Mouse (Mus musculus) gastrocnemius, postnatal 4 days (tissue): ENCODE measurements around the gene Fank1. TPM values are rescaled to one million over a fixed set of nuclear protein-coding genes. Genes with fewer than 3 reads are reported as not detected.
"Not testable (repeated sequence)": the region's sequence is repeated elsewhere in the genome, so short reads cannot be mapped to it uniquely, and the experiment has no call there.

ENCODE experiments used
- DNase-seq, 2 experiments: peaks; one replicate each; pipeline ENCODE4 v3.0.0; 2021 to 2022; ENCODE audit warnings: low spot score in 2 of 2, mixed read lengths in 2 of 2
- total RNA-seq, 2 experiments: library from RNA; stranded (reverse); gene quantifications; 2 replicates each; pipeline ENCODE4 v1.2.3; 2021

The Fank1 gene
- total RNA-seq, 2 experiments from 2014 or later = 0.41 TPM; not detected in 1

DNA sequence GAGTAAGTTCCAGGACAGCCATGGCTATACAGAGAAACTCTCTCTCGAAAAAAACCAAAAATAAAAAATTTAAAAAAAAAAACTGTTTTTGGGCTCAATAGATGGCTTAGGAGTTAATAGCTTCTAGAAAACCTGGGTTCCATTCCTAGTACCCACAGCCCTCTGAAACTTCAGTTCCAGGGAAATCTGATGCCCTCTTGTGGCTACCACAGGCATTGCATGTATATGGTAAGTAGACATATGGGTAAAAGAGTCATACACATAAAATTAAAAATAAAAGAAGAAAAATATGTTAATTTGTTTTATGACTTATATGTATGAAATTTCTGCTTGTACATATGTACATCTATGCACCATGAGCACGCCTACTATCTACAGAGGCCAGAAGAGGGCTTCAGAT, 47.9 kb downstream of the Fank1 start:
- no peak for DNase-seq

DNA sequence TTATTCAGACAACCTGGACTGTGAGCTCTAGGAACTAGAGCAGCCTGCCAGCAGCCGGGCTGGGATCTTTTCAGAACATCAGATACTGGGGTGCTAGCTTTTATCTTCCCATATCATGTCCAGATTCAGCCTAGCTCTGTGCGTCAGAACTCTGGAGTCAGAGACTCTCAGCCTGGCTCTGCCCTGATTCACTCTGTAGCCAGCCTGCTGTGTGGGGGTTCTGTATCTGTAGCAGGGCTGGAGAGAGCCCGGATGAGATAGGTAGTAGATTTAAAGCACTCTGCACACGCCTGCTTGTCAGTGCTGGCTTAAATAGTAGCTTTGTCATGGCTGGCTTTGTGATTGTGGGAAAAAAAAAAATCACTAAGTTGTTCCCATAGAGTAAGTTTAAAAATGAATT, 51.9 kb downstream of the Fank1 start:
- no peak for DNase-seq

DNA sequence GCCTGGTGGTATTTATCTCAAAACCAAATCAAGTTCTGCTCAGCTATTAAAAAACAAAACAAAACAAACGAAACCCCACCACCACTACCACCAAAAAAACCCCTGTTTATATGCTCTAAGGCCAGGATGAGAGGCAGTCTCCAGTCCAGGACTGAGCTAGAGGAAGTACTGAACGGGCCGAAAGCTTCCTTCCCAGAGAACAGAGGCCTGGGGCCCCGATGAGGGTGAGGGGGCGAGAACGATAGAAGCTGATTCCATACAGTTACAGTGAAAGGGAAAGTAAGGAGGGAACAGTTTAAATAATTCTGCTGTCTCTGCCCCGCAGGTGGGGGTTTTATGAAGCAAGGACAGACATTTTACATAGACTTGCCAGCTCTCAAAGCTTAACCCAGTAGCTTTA, 52.9 kb downstream of the Fank1 start:
- no peak for DNase-seq

DNA sequence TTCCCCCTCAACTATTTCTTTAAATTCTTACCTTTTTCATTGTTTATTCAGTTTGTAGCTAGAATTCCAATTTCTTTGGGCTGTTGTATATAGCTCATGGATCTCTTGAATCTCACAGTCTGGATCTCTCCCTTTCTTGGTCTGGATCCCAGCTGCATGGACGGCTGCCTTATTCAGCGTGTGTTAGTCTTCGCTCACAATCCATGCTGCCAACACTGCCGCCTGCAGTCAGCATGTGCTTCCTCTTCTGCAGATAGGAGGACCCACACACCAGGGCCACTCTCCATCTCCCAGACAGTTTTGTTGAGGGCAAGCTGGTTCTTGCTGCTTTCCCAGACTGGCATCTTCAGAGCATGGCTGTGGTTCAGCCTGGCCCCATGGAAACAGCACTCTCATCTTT, 62.9 kb downstream of the Fank1 start:
- no peak for DNase-seq

DNA sequence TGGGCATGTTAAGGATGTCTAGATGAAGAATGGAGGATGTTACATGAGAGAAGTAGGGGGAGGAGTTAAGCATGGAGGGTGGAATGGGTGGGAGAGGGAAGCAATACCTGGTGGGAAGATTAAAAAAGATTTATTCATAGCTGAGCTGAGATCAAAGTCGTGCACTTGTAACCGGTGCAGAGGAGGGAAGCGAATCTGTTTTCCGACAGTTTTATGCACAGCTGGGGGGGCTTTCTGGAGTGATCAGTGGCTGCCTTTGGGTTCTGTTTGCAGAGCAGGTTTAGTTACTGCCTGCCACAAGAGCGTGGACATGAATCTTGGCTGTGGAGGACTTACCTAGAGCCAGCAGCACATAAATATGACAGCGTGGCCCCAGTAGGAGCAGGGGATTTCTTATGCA, 65.4 kb downstream of the Fank1 start:
- no peak for DNase-seq

DNA sequence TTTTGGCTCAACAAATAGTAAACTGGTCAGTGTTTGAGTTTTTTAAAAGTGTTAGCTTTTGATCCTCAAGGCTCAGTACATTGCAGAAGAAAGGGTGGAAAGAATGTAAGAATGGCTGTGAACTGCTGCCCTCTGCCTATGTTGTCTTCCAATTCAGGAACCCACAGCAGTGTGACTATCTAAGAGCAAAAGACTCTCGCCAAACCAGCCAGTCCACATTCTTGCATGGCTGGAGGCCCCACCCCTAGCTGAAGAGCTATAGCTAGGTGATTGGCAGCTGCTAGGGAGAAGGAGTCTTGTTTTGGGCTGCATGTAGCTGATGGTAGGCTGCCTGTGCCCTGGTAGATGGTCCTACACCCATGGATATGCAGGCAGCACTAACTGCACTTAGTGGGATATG, 70.5 kb downstream of the Fank1 start:
- DNase-seq = no peak

DNA sequence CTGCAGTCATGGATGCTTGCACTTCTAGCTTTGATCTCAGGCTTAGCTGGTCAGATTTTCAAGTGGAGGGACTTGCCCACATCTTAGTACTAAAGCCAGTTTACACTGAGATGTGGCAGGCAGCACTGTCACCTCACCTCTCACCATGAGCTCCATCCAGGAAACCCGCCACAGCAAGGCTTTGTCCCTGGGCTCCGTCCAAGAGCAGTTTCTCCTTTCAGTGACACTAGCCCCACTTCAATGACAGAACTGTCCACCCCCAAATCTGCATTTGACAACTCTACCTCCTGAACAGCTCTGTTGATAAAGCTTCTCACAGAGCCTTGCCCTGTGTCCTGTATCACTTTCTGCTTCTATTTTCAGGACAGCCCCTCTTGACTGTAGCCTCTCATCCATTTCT, 71.5 kb downstream of the Fank1 start:
- no peak for DNase-seq

DNA sequence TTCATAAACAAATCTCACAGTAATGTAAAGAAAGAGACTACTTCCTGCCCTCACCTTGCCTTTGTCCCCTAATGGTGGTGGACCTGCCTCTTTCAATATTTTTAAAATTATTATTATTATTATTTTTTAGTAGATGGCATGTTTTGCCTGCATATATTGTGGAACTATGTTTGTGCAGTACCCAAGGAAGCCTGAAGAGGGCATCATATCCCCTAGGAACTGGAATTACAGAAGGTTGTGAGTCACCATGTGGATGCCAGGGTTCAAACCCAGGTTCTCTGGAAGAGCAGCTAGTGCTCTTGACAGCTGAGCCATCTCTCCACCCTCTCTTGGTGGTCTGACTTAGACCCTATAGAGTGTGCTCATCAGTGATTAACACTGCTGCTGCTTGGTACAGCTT, 74.1 kb downstream of the Fank1 start:
- no peak for DNase-seq

DNA sequence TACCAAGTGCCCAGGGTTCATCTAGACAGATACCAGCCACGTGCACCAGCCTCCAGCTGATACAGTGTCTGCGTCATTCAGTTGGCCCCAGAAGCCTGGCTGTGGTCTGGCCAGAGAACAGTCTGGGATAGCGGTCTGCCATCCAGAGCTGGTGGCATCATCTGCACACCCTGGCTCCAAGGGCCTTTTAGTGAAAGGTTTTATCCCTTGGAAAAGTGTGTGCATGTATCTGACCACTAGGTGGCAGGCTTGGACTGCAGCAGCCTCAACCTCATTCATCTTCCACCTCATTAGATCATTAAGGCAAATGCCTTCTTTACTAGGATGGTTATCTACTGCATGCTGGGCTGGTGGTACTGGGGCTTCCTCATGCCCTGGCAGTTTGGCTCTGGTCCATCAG, 79.6 kb downstream of the Fank1 start:
- peak; percentile 38 to 65 for DNase-seq

DNA sequence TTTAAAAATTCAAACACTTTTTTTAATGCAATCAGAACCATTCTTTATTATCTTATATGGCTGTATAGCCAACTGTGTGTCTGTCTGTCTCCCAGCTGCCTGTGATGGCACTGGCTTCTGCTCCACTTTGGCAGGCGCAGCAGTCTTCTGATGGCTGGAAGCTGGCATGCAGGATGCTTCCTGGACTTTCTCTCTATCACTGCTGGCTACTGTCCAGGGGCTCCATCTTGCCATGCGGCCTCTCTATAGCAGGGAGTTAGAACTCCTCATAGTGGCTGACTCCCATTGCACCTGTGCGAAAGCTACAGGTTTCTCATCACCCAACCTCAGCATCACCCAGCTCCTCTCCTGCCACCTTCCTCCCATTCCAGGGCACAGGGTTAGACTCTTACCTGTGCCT, 81.8 kb downstream of the Fank1 start:
- DNase-seq = no peak

DNA sequence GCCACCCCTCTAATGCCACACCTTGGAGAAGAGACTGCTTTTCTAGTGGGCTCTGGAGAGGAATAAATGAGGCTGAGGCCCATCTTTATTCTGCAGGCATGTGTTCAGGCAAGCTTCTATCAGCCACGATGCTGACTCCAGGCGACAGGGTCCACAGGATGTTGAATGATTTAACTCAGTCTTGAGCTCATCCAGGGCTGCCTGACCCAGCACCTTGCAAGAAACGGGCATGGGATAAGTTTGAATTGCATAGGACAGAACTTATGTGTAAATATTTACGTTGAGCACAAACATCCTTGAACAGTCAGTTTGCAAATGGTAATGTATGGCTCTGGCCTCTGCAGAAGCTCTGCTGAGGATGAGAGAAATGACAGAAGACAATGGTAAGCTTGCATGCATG, 82.9 kb downstream of the Fank1 start:
- no peak for DNase-seq

DNA sequence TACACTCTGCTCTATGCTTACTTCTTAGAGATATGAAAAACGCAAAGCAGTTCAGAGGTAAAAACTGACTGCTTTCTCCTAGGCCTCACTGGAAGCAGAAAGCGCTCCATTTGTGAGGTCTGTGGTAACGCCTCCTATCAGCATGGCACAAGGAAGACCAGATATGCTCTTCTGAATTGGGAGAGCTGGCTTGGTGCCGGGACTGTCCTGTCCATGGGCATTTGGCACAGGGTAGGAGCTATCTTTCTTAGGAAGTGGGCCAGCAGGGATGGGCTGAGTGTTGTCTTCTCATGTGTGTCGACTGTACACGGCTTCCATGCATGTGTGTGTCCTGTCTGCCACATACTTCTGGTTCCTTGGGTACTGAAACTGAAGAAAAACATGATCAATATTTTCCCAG, 85.6 kb downstream of the Fank1 start:
- no peak for DNase-seq

DNA sequence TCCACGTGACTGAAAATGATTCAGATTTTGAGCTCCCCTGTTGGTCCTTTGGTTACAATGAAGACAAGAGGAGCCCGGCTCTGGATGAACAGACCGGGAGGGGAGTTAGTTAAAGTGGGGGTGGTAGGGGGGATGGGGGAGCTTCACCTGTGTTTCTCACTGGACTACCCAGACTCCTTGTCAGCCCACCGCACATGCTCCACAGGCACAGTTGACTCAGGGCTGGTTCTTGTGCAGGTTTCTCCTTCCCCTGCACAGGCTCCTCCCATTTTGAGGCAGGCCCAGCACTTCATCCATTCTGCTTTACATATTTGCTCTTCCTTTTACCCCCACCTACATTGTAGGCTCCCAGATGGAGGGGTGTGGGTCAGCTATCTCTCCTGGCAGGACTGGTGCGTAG, 86.1 kb downstream of the Fank1 start:
- no peak for DNase-seq

DNA sequence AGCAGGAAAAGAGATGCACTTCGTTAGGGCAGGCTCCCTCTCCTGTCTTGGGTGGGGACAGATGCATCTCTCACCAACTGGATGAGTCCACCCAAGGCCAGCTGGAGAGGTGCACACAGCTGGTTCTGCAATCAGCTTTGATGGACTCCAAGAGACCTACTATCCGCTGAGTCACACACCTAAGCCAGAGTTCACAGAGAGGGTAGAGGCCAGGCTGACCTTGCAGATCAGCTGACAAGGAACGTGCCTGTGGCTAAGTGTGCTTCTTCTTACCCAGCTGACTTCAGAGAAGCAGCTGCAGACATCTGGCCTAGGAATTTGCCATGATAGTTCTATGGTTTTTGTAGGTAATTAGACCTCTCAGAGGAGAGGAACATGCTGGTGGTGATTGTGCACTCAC, 86.5 kb downstream of the Fank1 start:
- DNase-seq = no peak

DNA sequence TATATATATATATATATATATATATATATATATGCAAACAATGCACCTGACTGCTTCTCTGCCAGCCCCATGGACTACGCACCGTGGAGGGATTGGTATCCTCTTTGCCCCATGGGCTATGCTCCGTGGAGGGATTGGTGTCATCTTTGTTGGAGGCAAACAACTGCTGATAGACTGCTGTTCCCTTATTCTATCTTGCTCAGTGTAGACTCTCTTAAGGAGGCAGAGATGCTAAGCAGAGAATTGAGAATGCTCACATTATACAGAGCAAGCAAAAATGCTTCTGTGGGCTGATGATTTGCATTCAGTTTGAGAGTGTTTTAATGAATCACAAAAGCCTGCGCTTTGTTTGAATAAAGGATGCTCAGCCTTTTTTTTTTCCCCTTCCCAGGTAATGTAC, 87.0 kb downstream of the Fank1 start:
- no peak for DNase-seq

DNA sequence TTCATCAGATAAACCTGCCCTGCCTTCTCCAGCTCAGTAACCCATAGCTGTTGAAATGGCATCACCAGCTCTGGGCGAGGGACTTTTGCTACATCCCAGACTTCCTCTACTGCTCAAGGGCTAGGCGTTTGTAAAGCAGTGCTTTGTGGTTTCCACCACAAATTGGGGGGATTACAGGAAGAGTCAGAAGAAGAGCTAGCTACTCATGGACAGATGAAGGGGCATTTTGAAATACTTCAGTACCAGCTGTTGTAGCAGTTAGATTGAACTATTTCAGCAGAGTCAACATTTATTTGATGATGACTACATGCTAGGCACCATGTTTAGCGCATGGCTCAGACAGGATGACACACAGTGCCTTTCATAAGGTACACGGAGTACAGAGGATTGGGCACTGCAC, 93.6 kb downstream of the Fank1 start:
- no peak for DNase-seq

DNA sequence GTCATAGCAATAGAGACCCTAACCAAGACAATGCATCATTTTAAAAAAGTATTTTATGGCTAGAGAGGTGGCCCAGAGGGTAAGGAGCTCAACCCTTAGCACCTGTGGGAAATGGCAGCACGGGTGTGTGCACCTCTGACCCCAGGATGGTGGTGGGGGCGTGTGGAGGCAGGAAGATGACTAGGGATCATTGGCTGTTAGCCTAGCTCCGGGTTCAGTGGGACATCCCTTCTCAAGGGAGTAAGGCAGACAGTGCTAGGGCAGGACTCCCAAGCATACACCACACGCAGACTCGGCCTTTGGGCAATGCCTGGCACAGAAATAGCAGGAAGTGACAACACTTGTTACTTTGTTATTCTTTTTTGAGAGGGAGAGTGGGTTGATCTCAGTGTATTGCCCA, 96.0 kb downstream of the Fank1 start:
- no peak for DNase-seq

DNA sequence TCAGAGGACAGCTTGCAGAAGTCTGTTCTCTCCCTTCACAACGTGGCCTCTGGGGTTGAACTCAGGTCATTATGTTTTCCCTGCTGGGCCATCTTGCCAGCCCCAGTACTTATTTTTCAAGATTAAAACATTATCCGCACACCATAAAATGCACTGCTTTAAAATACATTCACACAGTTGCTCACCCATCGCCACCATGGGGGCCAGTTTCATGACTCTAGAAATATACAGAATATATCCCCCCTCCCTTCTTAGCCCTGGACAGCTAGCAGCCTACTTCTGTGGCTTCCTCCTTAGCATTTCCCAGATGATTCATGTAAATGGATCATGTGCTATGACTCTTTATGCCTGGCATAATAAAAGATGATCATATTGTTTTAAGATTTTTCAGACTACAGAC, 99.5 kb downstream of the Fank1 start:
- no peak for DNase-seq

DNA sequence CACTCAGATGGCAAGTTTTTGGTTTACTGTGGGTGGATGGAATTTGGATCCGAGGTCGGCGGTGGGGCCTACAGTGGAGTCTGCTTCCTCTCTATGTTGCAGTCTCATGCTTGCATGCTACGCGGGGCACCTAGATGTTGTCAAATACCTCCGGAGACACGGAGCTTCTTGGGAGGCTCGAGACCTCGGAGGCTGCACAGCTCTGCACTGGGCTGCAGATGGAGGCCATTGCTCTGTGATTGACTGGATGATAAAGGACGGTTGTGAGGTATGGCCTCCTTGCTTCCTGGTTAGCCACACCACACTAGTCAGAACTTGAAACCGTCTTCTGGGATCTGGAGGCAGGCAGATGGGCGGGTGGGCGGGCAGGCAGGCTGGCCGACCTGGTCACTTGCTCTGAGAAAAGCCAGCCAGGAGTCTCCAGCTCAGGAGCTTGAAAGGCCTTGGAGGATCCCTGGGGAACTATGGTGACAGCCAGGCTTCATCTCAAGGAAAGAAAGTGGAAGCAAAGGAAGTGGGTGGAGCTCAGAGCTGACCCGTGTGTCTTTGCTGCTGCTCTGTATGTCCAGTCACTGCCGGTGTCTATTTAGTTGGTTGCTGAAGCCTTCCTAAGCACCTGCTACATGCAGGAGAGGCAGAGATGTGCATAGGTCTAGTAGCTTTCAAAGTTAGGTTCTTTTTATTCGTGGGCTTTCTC, 100.1 kb downstream of the Fank1 start:
- DNase-seq = no peak

DNA sequence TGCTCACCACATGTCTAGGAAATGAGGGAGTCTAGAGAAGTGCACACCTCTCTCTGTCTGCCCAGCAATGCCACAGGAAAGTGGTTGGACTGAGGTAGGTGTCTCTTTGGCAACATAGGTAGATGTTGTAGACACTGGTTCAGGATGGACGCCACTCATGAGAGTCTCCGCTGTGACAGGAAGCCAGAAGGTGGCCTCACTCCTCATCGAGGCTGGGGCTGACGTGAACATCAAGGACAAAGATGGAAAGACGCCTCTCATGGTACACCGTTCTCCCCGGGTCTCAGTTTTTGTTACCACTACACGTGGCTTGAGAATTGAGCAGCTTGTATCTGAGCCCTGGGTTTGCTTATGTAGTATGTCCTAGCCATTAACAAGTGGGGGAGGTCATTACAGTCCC, 103.1 kb downstream of the Fank1 start:
- no peak for DNase-seq

DNA sequence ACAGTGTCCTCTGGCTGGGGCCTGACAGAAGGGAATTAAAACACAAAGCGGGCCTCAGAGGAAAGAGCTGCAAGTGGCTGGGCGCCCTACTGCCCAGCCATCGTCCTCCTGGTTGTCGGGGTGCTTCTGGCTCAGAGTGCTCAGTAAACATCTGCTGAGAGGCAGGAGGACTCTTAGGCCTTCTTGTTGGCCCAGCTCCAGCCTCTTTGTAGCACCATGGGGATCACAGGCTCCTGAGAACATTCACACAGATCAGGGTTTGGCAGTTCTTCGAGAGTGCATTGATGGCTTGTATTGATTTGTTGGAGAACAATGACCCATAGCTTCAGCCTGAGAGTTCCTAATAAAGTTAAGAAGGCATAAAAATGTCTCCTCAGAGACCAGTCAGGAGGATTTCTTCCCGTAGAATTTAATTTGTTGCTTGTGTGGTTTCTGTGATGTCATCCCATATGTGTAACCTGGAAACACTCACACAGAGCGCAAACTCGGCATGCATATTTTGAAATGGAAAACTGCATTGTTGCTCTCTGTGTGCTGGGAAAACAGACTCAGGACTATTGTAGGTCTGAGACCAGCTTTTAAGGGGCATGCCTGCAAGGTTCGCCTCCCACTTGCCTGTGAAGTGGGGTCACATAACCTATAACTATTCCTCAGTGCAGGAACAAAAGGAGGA, 108.2 kb downstream of the Fank1 start:
- not testable (repeated sequence) for DNase-seq

DNA sequence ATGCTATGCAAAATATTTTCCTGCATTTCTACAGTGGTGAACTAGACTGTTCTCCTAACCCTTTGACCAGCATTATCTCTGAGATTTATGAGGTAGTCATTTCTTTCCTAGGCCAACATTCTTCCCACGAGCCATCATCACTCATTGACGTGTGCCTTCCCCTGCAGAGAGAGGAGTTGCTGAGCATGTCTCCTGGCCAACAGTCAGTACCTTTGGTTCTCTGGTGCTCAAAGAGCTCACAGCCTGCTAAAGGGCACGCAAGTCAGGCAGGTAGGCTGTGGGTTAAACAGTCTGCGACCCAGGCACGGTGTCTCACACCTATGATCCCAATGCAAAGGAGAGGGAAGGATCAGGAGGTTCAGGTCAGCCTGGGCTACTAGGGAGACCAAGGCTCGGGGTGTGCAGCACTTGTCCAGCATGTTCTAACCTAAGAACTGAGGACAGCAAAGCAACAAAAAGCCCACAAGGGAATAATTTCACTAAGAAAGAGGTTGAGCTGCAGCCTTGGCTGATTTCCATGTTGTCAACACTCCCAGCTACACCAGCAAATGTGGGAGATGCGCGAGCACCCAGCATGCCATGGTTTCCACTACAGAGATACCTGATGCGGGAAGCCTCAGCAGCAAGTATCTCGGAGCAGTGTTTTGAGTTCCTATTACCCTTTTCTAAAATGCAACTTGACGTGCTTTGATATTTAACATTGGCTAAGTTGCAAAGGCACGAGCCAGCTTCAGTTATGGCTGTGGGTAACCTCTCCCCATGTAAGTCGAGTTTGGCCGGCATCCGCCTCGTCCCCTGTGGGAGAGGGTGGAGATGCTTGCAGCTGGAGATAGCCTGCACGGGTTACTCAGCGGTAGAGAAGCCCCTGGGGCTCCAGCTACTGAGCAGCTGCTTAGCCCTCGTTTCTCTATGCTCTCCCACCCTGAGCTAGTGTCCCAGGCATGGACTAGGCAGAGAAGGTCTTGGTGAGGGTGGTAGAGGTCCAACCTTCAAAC, 112.6 kb downstream of the Fank1 start:
- DNase-seq = peak; percentile 53 to 64
